Mouse (Mus musculus) lung, adult 2 months (tissue): ENCODE results near the gene H2-DMa. TPM values are rescaled to one million over a fixed set of nuclear protein-coding genes. Genes with fewer than 3 reads are reported as not detected.

Experiments used
- DNase-seq: peaks from one replicate; pipeline ENCODE4 v3.0.0; 2022
- H3K4me1 ChIP-seq: fragments of 200-500 bp; 2 replicates; pipeline ENCODE4 v1.6.1; 2011; ENCODE audit warnings: low read length; ENCODE audit not compliant: control insufficient read depth, insufficient read depth
- H3K4me3 ChIP-seq: fragments of 200-500 bp; replicated peaks from 2 replicates; pipeline ENCODE3; 2011; ENCODE audit warnings: low read depth, mild to moderate bottlenecking, control low read depth, low read length; ENCODE audit errors: extremely low read depth
- CTCF ChIP-seq: fragments of 200-500 bp; IDR thresholded peaks from 2 replicates; pipeline ENCODE4 v1.5.1; 2011; ENCODE audit warnings: mild to moderate bottlenecking, low read length, control low read depth; ENCODE audit not compliant: insufficient read depth
- POLR2A ChIP-seq: fragments of 200-500 bp; IDR thresholded peaks from 2 replicates; pipeline ENCODE4 v1.6.1; 2011; ENCODE audit warnings: low read depth, mild to moderate bottlenecking, control low read depth, low read length, borderline replicate concordance; ENCODE audit errors: extremely low read depth
- WGBS: fragments of 180-500 bp; shearing (Covaris S2); methylation state at CpG from one replicate; pipeline ENCODE4 v1.1.7; 2018; 5-methylcytosine and 5-hydroxymethylcytosine counted together
- polyA plus RNA-seq: library from polyadenylated mRNA; depleted of rRNA; stranded (reverse); fragments of >200 nt; gene quantifications from 2 replicates; pipeline ENCODE4 v1.2.3, GENCODE M21; 2012

H2-DMa gene
- polyA plus RNA-seq, 1 experiment: 109 TPM

DNA sequence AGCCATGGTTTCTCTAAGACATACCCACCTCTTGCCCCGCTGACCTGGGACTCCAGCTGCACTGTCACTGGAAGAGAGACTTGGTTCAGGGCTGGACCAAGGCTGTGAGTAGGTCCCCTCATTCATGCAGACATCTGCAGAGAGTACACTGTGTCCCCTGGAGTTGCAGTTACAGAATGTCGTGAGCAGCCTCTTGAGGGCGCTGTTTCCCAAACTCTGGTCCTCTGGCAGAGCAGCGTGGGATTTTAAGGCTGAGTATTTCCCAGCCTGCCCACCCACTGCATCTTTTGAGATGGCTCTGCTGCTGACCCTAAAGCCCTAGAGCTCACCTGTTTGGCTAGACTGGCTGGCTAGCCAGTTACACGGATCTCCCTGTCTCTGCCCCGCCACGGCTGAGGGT lies 28.4 kb upstream of the H2-DMa start:
- H3K4me1 ChIP-seq: no peaks in the 10 kb centered on the region
- H3K4me3 ChIP-seq: no peak overlapping the region
- 52% methylated on average over 7 of the region's 7 CpGs for WGBS
- TF ChIP-seq CTCF (peak; percentile 35), POLR2A (no peak)
- DNase-seq: no peak

DNA sequence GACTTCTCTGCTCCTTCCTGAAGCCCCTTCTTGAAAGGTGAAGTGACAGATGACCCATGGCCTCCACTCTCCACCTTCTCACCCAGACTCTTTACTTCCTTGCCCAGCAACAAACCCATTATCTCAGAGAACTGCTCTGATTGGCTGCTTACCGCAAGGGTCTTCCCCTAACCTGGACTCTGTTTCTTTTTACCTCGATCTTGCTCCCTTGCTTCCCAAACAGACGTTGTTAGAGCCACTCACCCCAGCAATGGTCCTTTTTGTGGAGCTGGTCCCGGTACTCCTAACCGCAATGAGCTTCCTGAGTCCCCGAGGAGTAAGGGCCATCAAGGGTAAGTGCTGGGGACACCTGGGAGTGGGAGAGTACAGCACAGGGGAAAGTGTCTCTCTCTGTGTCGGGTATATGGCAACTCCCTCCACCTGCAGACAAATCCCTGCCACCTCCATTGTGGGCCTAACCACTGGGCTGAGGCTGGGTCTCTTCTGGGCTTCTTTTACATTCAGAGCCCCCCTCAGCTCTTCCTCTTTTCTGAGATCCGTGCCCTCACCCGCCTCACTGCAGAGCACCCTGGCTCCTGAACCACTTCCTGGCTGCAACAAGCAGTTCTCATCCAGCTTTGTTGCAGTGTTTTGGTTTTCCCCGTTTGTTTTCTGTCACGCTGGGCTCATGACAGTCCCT lies 27.0 kb upstream of the H2-DMa start, which contains the start of gene H2-Oa:
Gene H2-Oa (plus strand): TSS at position 144 of the 679 bp plus-strand sequence.
- no peaks in the 10 kb centered on the region for H3K4me1 ChIP-seq
- H3K4me3 ChIP-seq: peak within 1 kb of the TSS; percentile 12
- WGBS: 26% methylated on average over 11 of the region's 11 CpGs
- TF ChIP-seq POLR2A (no peak), CTCF (no peak)
- DNase-seq: no peak

GRCm38 (mm10) chr17:34093199-34093874 lies 26.0 kb upstream of the H2-DMa start:
- DNase-seq: no peak
- no peak overlapping the region for H3K4me3 ChIP-seq
- no peak for TF ChIP-seq CTCF
- no peak for TF ChIP-seq POLR2A
- no peaks in the 10 kb centered on the region for H3K4me1 ChIP-seq
- 44% methylated on average over 7 of the region's 7 CpGs for WGBS

GRCm38 (mm10) chr17:34094283-34095035 lies 24.9 kb upstream of the H2-DMa start:
- no peak for TF ChIP-seq CTCF
- no peak for TF ChIP-seq POLR2A
- DNase-seq: no peak
- H3K4me1 ChIP-seq: no peaks in the 10 kb centered on the region
- no peak overlapping the region for H3K4me3 ChIP-seq
- WGBS: 81% methylated on average over 27 of the region's 27 CpGs

DNA sequence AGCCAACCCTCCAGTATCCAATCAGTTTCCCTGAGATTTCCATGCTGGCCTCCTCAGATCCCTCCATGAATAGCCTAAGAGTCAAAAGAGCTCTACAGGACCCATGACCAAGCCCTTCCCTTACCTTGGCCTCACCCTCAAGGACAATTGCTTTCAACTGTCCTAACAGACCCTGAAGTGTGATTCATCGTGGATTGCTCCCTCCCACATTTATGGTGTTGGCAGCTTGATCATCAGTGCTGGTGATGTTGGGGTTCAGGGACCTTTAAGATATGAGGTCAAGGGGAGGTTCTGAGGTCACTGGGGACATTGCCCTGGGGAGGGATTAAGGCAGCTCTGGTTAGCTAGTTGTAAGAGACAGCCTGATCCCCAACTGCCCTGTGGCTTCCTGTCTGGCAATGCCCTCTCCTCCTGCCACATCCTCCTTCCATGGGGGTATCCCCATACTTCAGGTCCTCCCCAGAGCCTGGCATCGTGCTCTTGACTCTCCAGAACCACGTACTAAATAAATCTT lies 22.8 kb upstream of the H2-DMa start:
- Histone ChIP-seq H3K4me1 (peaks cover under 1% of the 10 kb centered on the region; the same call in 1 of the 2 replicates), H3K4me3 (no peak overlapping the region)
- TF ChIP-seq POLR2A: no peak
- no peak for TF ChIP-seq CTCF
- no peak for DNase-seq
- WGBS: 54% methylated on average over 3 of the region's 3 CpGs

DNA sequence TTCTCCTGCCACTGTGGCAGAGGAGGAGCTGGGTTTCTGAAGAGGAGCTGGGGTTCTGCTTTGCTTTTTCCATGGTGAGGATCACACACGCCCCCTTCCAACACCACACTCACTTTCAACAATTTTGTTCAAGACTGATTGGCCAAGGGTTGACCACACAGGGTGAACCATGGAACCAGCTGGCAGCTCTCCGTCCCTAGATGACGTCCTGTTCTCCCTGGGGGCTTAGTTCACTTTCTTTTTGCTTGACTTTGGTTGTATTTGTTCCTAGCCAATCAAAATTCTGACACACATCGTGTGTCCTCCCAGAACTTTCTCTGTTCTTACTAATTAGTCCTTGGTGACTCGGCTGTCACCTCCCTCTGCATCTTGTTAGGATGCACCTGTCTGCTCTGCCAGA lies 22.1 kb upstream of the H2-DMa start:
- DNase-seq: no peak
- TF ChIP-seq POLR2A (no peak), CTCF (no peak)
- peaks cover 4% of the 10 kb centered on the region; the same call in 1 of the 2 replicates for H3K4me1 ChIP-seq
- WGBS: 54% methylated on average over 5 of the region's 5 CpGs
- H3K4me3 ChIP-seq: no peak overlapping the region

- H3K4me1 ChIP-seq: peaks cover 4% of the 10 kb centered on the region; the same call in 1 of the 2 replicates
- no peak for DNase-seq
- 34% methylated on average over 10 of the region's 10 CpGs for WGBS
Measured at GRCm38 (mm10) chr17:34098709-34099479, 20.4 kb upstream of the H2-DMa start.

GRCm38 (mm10) chr17:34099531-34099930 lies 19.8 kb upstream of the H2-DMa start:
- WGBS: 44% methylated on average over 5 of the region's 5 CpGs
- DNase-seq: no peak
- no peak overlapping the region for H3K4me3 ChIP-seq
- TF ChIP-seq POLR2A: no peak
- no peak for TF ChIP-seq CTCF
- peaks cover 4% of the 10 kb centered on the region; the same call in 1 of the 2 replicates for H3K4me1 ChIP-seq

More at GRCm38 (mm10) chr17:34098709-34099479, 20.4 kb upstream of the H2-DMa start:
- H3K4me3 ChIP-seq: no peak overlapping the region
- no peak for TF ChIP-seq CTCF
- no peak for TF ChIP-seq POLR2A

DNA sequence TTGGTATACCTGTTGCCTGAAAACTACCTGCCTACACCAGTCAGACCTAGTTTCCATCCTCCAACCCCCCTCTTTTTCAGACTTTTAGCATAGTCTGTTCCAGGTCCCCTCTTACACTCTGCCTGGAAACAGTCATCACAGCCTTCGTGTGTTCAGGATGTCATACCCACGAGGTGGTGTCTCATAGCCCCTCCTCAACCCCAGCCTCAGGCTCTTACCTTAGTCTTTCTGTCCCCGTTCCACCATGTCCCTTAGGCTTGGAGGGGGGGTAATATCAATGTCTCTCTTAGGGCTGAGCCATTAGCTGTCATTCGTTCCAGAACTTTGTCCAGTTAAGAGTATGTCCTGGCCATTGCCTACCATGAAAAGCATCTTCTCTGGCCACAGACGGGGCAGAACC lies 18.2 kb upstream of the H2-DMa start:
- H3K4me1 ChIP-seq: peaks cover 4% of the 10 kb centered on the region; the same call in 1 of the 2 replicates
- TF ChIP-seq POLR2A: no peak
- TF ChIP-seq CTCF: no peak
- WGBS: 24% methylated on average over 5 of the region's 5 CpGs
- DNase-seq: no peak
- no peak overlapping the region for H3K4me3 ChIP-seq
